Mouse (Mus musculus): ENCODE data around the gene Limch1. TPM values are rescaled to one million over a fixed set of nuclear protein-coding genes. Genes with fewer than 3 reads are reported as not detected.

Gene Limch1
- polyA plus RNA-seq, 1 experiment, result not detected

DNA sequence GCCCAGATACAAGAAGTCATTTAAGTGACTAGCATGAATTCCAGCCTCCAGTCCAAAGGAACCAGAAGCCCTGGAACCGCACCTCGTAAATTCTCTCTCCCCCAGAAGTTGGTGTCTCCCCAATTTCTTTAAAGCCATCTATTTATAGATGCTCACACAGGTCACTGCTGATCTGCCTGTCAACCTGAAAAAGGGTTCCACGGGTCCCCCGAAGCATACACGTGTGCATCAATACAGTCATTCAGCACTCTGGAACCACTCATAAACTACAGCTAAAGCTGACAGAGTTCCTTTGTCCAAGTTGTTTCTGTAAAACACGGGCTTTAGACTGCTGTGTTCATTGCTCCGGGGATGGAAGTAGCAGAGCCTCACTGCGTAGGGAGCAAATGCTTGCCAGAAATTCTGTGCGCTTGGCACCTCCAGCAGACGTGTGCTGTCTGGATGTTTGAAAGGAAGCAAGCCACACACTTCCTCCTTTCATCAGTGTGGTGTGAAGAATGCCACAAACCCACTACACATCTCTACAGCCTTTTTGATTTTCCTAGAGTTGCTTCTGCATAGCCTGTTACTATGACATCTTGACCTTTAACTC is 278.9 kb downstream of the Limch1 start:
- H3K4me3 ChIP-seq (replicated peaks), result no peak overlapping the region
- TF ChIP-seq FLI1 (IDR thresholded peaks at IDR 0.05; ENCODE audit: low read length) (no peak), GATA1 (IDR thresholded peaks at IDR 0.05; ENCODE audit: borderline replicate concordance, low read length) (no peak)
- no peaks in the 10 kb centered on the region for H3K36me3 ChIP-seq (replicated peaks; ENCODE audit: low read length)
- H3K4me1 ChIP-seq, result no peaks in the 10 kb centered on the region
- H3K27me3 ChIP-seq (replicated peaks), result no peaks in the 10 kb centered on the region
- no peaks in the 10 kb centered on the region for H3K9me3 ChIP-seq

DNA sequence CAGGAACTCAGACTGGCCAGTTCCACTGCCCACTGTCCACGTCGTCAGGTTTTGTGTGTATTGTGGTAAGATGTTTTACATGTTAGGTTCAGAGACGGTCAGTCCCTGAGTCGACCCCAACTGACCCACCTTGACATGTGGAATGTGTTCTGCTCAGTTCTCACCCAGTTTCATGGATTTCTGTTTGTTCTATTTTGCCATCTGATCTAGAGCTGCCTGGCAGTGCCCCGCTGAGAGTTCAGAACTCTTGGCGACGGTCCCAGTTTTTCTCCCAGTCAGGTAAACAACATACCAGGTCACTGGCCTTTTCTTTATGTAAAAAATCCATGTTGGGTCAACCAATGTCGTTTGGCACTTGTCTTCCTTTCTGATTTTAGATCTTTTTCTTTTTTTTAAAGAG is 279.5 kb downstream of the Limch1 start:
- no peaks in the 10 kb centered on the region for H3K27me3 ChIP-seq (replicated peaks)
- H3K4me3 ChIP-seq (replicated peaks), result no peak overlapping the region
- no peaks in the 10 kb centered on the region for H3K36me3 ChIP-seq (replicated peaks; ENCODE audit: low read length)
- H3K4me1 ChIP-seq, result no peaks in the 10 kb centered on the region
- H3K9me3 ChIP-seq, result no peaks in the 10 kb centered on the region
- TF ChIP-seq GATA1 (IDR thresholded peaks at IDR 0.05; ENCODE audit: borderline replicate concordance, low read length) (no peak), FLI1 (IDR thresholded peaks at IDR 0.05; ENCODE audit: low read length) (no peak)

DNA sequence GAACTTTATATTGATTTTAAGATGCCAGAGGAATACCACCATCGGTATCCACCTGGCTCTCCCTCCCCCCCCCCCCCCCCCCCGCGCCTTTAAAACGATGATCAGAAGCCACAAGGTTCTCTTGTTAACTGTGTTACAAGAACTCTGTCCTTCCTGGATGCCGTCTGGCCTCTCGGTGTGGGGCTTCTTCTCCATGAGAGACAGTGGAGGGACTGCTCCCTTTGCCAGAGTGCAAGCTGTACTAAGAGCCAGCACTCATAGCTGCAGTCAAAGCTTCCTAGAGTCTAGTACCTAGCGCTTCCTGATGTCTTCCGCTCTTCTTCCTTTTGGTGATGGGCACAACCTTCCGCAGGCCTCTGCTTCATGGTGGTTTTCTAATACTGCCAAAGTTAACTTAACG is 280.0 kb downstream of the Limch1 start:
- Histone ChIP-seq H3K36me3 (replicated peaks; ENCODE audit: low read length) (no peaks in the 10 kb centered on the region), H3K9me3 (no peaks in the 10 kb centered on the region), H3K4me1 (no peaks in the 10 kb centered on the region), H3K27me3 (replicated peaks) (no peaks in the 10 kb centered on the region), H3K4me3 (replicated peaks) (no peak overlapping the region)
- TF ChIP-seq GATA1 (IDR thresholded peaks at IDR 0.05; ENCODE audit: borderline replicate concordance, low read length), result no peak
- TF ChIP-seq FLI1 (IDR thresholded peaks at IDR 0.05; ENCODE audit: low read length), result no peak

DNA sequence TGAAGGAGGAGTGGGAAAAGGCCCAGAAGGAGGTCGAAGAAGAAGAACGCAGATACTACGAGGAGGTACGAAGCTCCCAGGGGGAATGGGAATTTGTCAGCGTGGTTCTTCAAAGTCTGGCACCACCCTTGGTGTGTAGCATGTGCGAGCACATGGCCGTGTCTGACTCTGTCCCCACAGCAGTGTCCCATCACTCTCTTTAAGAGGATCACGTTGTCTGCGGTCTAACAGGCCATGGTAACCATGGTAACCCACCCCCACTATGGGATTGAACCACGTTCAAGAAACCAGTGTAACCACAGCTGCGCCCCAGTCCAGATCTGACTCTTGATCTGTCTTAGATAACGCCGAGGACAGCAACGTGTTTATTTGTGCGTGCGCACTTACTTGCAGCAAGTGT is 283.2 kb downstream of the Limch1 start:
- no peaks in the 10 kb centered on the region for H3K9me3 ChIP-seq
- H3K27me3 ChIP-seq (replicated peaks), result no peaks in the 10 kb centered on the region
- no peaks in the 10 kb centered on the region for H3K4me1 ChIP-seq

DNA sequence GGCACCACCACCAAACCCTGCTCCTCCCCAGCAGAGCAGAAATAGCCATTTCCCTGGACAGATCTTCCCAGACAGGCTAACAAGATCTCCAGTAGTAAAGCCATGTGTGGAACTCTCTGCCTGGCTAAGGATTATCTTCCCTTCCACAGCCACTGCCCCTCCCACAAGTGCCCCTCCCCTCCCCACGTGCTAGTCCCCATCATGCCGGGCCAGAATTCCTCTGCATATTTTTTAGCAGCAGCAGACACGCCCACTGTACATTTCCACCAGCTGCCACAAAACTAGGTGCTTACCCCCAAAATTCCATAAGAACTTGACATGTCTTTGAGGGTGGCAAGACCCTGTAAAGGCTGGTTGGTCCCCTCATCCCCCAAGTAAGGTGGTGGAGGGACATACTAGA is 284.3 kb downstream of the Limch1 start:
- Histone ChIP-seq H3K9me3 (no peaks in the 10 kb centered on the region), H3K36me3 (replicated peaks; ENCODE audit: low read length) (no peaks in the 10 kb centered on the region), H3K27me3 (replicated peaks) (no peaks in the 10 kb centered on the region), H3K4me3 (replicated peaks) (no peak overlapping the region), H3K4me1 (no peaks in the 10 kb centered on the region)
- TF ChIP-seq GATA1 (IDR thresholded peaks at IDR 0.05; ENCODE audit: borderline replicate concordance, low read length) (no peak), FLI1 (IDR thresholded peaks at IDR 0.05; ENCODE audit: low read length) (no peak)

More for the DNA sequence above, 283.2 kb downstream of the Limch1 start:
- Histone ChIP-seq H3K36me3 (replicated peaks; ENCODE audit: low read length) (no peaks in the 10 kb centered on the region), H3K4me3 (replicated peaks) (no peak overlapping the region)
- TF ChIP-seq FLI1 (IDR thresholded peaks at IDR 0.05; ENCODE audit: low read length) (no peak), GATA1 (IDR thresholded peaks at IDR 0.05; ENCODE audit: borderline replicate concordance, low read length) (no peak)

DNA sequence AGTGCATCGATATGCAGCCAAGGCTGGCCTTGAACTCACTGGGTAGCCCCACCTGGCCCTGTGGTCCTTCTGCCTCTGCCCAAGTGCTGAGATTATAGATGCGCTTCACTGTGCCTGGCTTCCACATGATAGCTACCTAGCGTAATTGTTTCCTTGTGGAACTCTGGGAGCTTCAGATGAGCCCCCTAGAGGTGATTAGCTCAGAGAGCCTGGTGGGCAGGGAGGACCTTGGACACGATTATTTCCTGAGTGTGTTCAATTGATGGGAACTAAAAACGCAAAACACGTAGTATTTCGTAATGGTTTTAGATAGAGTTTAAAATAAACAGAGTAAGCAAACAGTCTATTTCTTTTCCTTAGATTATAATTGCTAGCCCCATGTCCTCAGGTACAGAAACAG is 287.0 kb downstream of the Limch1 start:
- Histone ChIP-seq H3K36me3 (replicated peaks; ENCODE audit: low read length) (no peaks in the 10 kb centered on the region), H3K4me1 (no peaks in the 10 kb centered on the region), H3K27me3 (replicated peaks) (no peaks in the 10 kb centered on the region), H3K9me3 (no peaks in the 10 kb centered on the region), H3K4me3 (replicated peaks) (no peak overlapping the region)
- TF ChIP-seq GATA1 (IDR thresholded peaks at IDR 0.05; ENCODE audit: borderline replicate concordance, low read length) (no peak), FLI1 (IDR thresholded peaks at IDR 0.05; ENCODE audit: low read length) (no peak)

DNA sequence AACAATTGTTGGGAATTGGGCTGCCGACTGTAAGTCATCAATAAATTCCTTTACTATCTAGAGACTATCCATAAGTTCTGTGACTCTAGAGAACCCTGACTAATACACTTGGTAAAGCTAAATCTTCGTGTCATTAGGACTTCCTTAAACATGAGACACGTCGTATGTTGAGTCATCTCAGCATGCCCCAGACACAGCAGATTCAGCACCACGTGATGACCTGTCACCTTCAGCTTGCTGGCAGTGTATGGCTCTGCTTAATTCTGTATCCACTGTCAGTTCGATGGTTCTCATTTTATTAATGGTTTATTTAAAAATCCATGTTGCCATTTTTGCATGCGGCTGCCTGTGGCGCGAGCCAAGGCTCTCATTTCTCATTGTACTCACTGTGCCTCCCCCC is 298.3 kb downstream of the Limch1 start:
- H3K4me3 ChIP-seq (replicated peaks), result no peak overlapping the region
- H3K36me3 ChIP-seq (replicated peaks; ENCODE audit: low read length), result no peaks in the 10 kb centered on the region
- H3K4me1 ChIP-seq, result no peaks in the 10 kb centered on the region
- TF ChIP-seq FLI1 (IDR thresholded peaks at IDR 0.05; ENCODE audit: low read length) (no peak), GATA1 (IDR thresholded peaks at IDR 0.05; ENCODE audit: borderline replicate concordance, low read length) (no peak)
- peaks cover 3% of the 10 kb centered on the region for H3K27me3 ChIP-seq (replicated peaks)
- no peaks in the 10 kb centered on the region for H3K9me3 ChIP-seq

DNA sequence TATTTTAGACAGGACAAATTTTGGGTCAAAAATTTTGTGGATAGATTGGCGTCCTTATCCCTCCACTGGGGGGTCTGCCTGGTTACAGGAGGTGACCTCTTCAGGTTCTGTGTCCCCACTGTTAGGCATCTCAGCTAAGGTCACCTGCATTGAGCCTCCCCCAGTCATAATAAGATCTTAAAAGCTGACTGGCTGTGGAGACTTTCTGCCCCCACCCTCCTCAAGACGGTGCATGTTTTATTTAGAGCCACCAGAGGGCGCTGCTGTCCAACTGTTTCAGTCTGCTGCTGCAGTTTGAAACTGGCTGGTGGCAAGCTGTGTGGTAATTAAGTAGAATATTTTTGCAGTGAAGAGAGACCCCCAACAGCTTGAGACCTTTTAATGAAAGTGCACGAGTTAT is 302.4 kb downstream of the Limch1 start:
- no peak for TF ChIP-seq GATA1 (IDR thresholded peaks at IDR 0.05; ENCODE audit: borderline replicate concordance, low read length)
- no peak for TF ChIP-seq FLI1 (IDR thresholded peaks at IDR 0.05; ENCODE audit: low read length)
- Histone ChIP-seq H3K4me3 (replicated peaks) (no peak overlapping the region), H3K27me3 (replicated peaks) (peaks cover 11% of the 10 kb centered on the region), H3K36me3 (replicated peaks; ENCODE audit: low read length) (no peaks in the 10 kb centered on the region), H3K9me3 (no peaks in the 10 kb centered on the region), H3K4me1 (no peaks in the 10 kb centered on the region)

DNA sequence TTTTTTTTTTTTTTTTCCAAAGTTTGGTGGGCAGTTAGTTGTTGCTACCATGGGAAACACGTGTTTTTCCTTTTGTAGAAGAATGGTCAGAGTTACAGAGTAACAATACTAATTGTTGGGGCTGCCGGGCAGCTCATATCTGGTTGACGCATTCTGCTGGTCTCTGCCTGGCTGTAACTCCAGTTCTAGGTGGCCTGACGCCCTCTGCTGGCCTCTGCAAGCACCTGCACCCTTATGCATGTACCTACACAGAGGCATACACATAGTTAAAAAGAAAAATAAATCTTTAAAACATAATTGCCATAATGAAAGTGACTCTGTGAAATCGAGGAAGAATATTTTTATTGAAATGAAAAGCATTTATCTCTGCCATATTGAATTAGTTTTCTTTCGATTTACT is 312.2 kb downstream of the Limch1 start:
- Histone ChIP-seq H3K4me1 (no peaks in the 10 kb centered on the region), H3K36me3 (replicated peaks; ENCODE audit: low read length) (no peaks in the 10 kb centered on the region), H3K4me3 (replicated peaks) (no peak overlapping the region), H3K27me3 (replicated peaks) (peaks cover 2% of the 10 kb centered on the region), H3K9me3 (peaks cover 11% of the 10 kb centered on the region; the same call in 1 of the 2 replicates)
- TF ChIP-seq GATA1 (IDR thresholded peaks at IDR 0.05; ENCODE audit: borderline replicate concordance, low read length) (no peak), FLI1 (IDR thresholded peaks at IDR 0.05; ENCODE audit: low read length) (no peak)

DNA sequence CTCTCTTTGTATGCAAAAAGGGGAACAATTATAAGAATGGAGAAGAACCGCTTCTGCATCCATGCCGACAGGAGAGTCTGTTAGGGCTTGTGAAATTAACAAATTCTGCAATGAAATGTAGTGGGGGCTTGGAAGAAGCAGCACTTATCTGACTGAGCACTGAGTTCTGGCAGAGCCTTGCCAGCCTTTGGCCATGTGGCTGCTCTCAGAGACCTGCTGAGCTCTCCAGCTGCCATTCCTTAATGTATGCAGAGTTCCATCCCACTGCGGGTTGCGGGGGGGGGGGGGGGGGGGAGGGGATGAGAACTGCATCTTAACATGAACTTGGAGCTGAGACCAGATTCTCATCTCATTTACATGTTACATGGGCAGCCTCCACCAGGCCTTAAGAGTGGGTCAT is 314.9 kb downstream of the Limch1 start:
- Histone ChIP-seq H3K27me3 (replicated peaks) (peaks cover 2% of the 10 kb centered on the region), H3K9me3 (peaks cover 12% of the 10 kb centered on the region; the same call in 1 of the 2 replicates), H3K4me3 (replicated peaks) (no peak overlapping the region), H3K4me1 (no peaks in the 10 kb centered on the region), H3K36me3 (replicated peaks; ENCODE audit: low read length) (no peaks in the 10 kb centered on the region)
- TF ChIP-seq GATA1 (IDR thresholded peaks at IDR 0.05; ENCODE audit: borderline replicate concordance, low read length) (no peak), FLI1 (IDR thresholded peaks at IDR 0.05; ENCODE audit: low read length) (no peak)

DNA sequence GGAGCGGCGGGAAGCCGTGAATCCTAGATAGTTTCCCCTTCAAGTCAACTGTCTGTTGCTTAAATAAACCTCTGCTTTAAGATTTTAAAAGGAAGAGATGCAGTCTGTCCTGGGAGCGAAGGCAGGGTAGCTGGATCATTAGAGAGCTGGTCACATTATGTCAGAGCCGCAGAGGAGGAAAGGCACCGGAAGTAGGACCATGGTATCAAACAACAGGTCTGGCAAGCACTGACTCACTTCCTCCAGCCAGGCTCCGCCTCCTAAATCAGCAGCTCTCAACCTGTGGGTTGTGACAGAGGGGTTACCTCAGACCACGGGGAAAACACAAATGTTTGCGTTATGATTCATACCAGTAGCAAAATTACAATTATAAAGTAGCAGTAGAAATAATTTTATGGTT is 318.0 kb downstream of the Limch1 start:
- no peaks in the 10 kb centered on the region for H3K36me3 ChIP-seq (replicated peaks; ENCODE audit: low read length)
- no peaks in the 10 kb centered on the region for H3K27me3 ChIP-seq (replicated peaks)
- H3K9me3 ChIP-seq, result 0 out of 2 replicates have a peak, but pooled peaks cover 2% of the 10 kb centered on the region
- TF ChIP-seq FLI1 (IDR thresholded peaks at IDR 0.05; ENCODE audit: low read length), result no peak
- no peak for TF ChIP-seq GATA1 (IDR thresholded peaks at IDR 0.05; ENCODE audit: borderline replicate concordance, low read length)
- no peak overlapping the region for H3K4me3 ChIP-seq (replicated peaks)
- no peaks in the 10 kb centered on the region for H3K4me1 ChIP-seq
